Mouse (Mus musculus): ENCODE measurements around the gene Postn. TPM values are rescaled to one million over a fixed set of nuclear protein-coding genes. Genes with fewer than 3 reads are reported as not detected.
A peak's percentile ranks its signal among the peaks of the same experiment; 100 is the strongest.

Postn gene
- 320 and 394 TPM in 2 replicates for polyA plus RNA-seq (2012; rRNA removed)

GRCm38 (mm10) chr3:54360897-54361296 is at the start of gene Postn:
Gene Postn, plus strand, starts transcription at chr3:54361109.
- peak; percentile 23 for DNase-seq (ENCODE audit: low spot score)

GRCm38 (mm10) chr3:54314055-54314454 is 46.9 kb upstream of the Postn start:
- no peak for DNase-seq (ENCODE audit: low spot score)

GRCm38 (mm10) chr3:54352891-54353652 is 7.8 kb upstream of the Postn start:
- DNase-seq (ENCODE audit: low spot score): peak; percentile 45

GRCm38 (mm10) chr3:54357561-54357960 is 3.3 kb upstream of the Postn start:
- DNase-seq (ENCODE audit: low spot score): no peak

- no peak for DNase-seq (ENCODE audit: low spot score)
Observed at GRCm38 (mm10) chr3:54358463-54359189, 2.3 kb upstream of the Postn start.

GRCm38 (mm10) chr3:54361656-54362055 is 747 bp downstream of the Postn start:
- no peak for DNase-seq (ENCODE audit: low spot score)

- DNase-seq (ENCODE audit: low spot score): no peak
Observed at GRCm38 (mm10) chr3:54371015-54371414, 10.1 kb downstream of the Postn start.

- DNase-seq (ENCODE audit: low spot score): no peak
Observed at GRCm38 (mm10) chr3:54372625-54373024, 11.7 kb downstream of the Postn start.

GRCm38 (mm10) chr3:54376014-54376413 is 15.1 kb downstream of the Postn start:
- DNase-seq (ENCODE audit: low spot score): no peak

- no peak for DNase-seq (ENCODE audit: low spot score)
Observed at GRCm38 (mm10) chr3:54377647-54378046, 16.7 kb downstream of the Postn start.

- DNase-seq (ENCODE audit: low spot score): no peak
Observed at GRCm38 (mm10) chr3:54378135-54378534, 17.2 kb downstream of the Postn start.

GRCm38 (mm10) chr3:54379981-54380380 is 19.1 kb downstream of the Postn start:
- no peak for DNase-seq (ENCODE audit: low spot score)

- DNase-seq (ENCODE audit: low spot score): no peak
Observed at GRCm38 (mm10) chr3:54399321-54399720, 38.4 kb downstream of the Postn start.

GRCm38 (mm10) chr3:54399911-54400310 is 39.0 kb downstream of the Postn start:
- no peak for DNase-seq (ENCODE audit: low spot score)

- no peak for DNase-seq (ENCODE audit: low spot score)
Observed at GRCm38 (mm10) chr3:54400617-54401016, 39.7 kb downstream of the Postn start.

GRCm38 (mm10) chr3:54401706-54402105 is 40.8 kb downstream of the Postn start:
- DNase-seq (ENCODE audit: low spot score): no peak

GRCm38 (mm10) chr3:54403791-54404190 is 42.9 kb downstream of the Postn start:
- DNase-seq (ENCODE audit: low spot score): no peak

GRCm38 (mm10) chr3:54406567-54406966 is 45.7 kb downstream of the Postn start:
- no peak for DNase-seq (ENCODE audit: low spot score)

GRCm38 (mm10) chr3:54411052-54411451 is 50.1 kb downstream of the Postn start:
- no peak for DNase-seq (ENCODE audit: low spot score)

GRCm38 (mm10) chr3:54412885-54413583 is 52.1 kb downstream of the Postn start:
- no peak for DNase-seq (ENCODE audit: low spot score)

GRCm38 (mm10) chr3:54413584-54413897 is 52.6 kb downstream of the Postn start:
- no peak for DNase-seq (ENCODE audit: low spot score)

GRCm38 (mm10) chr3:54414386-54414785 is 53.5 kb downstream of the Postn start:
- no peak for DNase-seq (ENCODE audit: low spot score)

Measured in urinary bladder, adult 2 months (tissue).